Mouse (Mus musculus) testis, adult 2 months (tissue): ENCODE data around the gene Hic2. TPM values are rescaled to one million over a fixed set of nuclear protein-coding genes. Genes with fewer than 3 reads are reported as not detected.

Experiments used
- H3K27ac ChIP-seq: fragments of 200-500 bp; 2 replicates; pipeline ENCODE4 v1.5.1; 2012; ENCODE audit warnings: low read depth, low read length; ENCODE audit not compliant: control insufficient read depth, insufficient read depth
- H3K27me3 ChIP-seq: fragments of 200-500 bp; 2 replicates; pipeline ENCODE4 v1.6.1; 2012; ENCODE audit warnings: mild to moderate bottlenecking, low read length, moderate library complexity; ENCODE audit not compliant: control insufficient read depth, insufficient read depth
- H3K36me3 ChIP-seq: fragments of 200-500 bp; 2 replicates; pipeline ENCODE4 v1.6.1; 2012; ENCODE audit warnings: mild to moderate bottlenecking, low read length; ENCODE audit not compliant: control insufficient read depth, insufficient read depth
- H3K4me1 ChIP-seq: fragments of 200-500 bp; 2 replicates; pipeline ENCODE4 v1.6.1; 2012; ENCODE audit warnings: low read length; ENCODE audit not compliant: control insufficient read depth, insufficient read depth
- H3K4me3 ChIP-seq: fragments of 200-500 bp; 2 replicates; pipeline ENCODE4 v1.5.1; 2012; ENCODE audit warnings: low read depth, mild to moderate bottlenecking, low read length, moderate library complexity, mixed read lengths; ENCODE audit not compliant: control insufficient read depth
- CTCF ChIP-seq: fragments of 200-500 bp; IDR thresholded peaks from 2 replicates; pipeline ENCODE4 v1.5.1; 2012; ENCODE audit warnings: low read depth, mild to moderate bottlenecking, inconsistent platforms, low read length, moderate library complexity; ENCODE audit not compliant: control insufficient read depth, insufficient read depth, insufficient replicate concordance
- POLR2A ChIP-seq: fragments of 200-500 bp; IDR thresholded peaks from 2 replicates; pipeline ENCODE4 v1.6.1; 2012; ENCODE audit warnings: low read depth, mild to moderate bottlenecking, inconsistent platforms, low read length, moderate library complexity; ENCODE audit not compliant: control insufficient read depth
- polyA plus RNA-seq: library from polyadenylated mRNA; depleted of rRNA; stranded (reverse); fragments of >200 nt; gene quantifications from 2 replicates; pipeline ENCODE4 v1.2.3, GENCODE M21; 2012

The Hic2 gene
- polyA plus RNA-seq, 1 experiment = 4.1 TPM

- Histone ChIP-seq H3K27me3 (no peaks in the 10 kb centered on the region), H3K4me3 (no peak overlapping the region), H3K4me1 (peaks cover 4% of the 10 kb centered on the region), H3K27ac (no peak overlapping the region), H3K36me3 (no peaks in the 10 kb centered on the region; the same call in 1 of the 2 replicates)
- TF ChIP-seq POLR2A = no peak
- TF ChIP-seq CTCF = no peak
Observed at GRCm38 (mm10) chr16:17251539-17251938, 18.2 kb downstream of the Hic2 start.

DNA sequence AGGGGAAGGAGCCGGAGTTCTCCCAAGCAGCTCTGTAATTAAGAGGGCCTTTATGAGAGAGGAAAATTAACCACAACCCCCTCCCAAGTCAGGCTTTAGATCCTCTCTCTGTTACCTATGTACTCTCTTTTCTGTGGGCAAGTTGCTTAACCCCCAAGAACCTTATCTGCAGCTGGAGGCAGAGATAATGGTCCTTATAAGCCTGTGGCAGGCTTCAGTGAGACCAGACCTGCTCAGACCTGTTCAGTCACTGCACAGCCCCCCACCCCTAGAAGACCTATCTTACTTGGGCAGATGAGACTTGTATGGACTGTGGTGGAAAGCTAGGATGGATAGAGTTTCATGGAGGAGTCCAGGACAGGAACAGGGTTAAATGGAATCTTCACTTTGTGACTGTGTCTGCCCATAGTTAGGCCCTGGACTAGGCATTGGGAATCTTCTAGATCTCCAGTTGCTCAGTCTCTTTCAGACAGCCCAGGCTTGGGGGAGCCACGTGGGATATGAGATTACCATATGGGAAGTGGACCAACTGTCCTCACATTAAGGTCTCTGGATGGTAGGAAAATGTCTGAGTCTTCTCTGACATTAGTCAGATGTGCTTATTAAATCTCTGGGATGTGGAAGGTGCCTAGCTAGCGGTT is 18.8 kb downstream of the Hic2 start:
- H3K27me3 ChIP-seq = no peaks in the 10 kb centered on the region
- no peaks in the 10 kb centered on the region; the same call in 1 of the 2 replicates for H3K36me3 ChIP-seq
- H3K27ac ChIP-seq = no peak overlapping the region
- H3K4me3 ChIP-seq = no peak overlapping the region
- peaks cover 4% of the 10 kb centered on the region for H3K4me1 ChIP-seq
- TF ChIP-seq CTCF = no peak
- no peak for TF ChIP-seq POLR2A

DNA sequence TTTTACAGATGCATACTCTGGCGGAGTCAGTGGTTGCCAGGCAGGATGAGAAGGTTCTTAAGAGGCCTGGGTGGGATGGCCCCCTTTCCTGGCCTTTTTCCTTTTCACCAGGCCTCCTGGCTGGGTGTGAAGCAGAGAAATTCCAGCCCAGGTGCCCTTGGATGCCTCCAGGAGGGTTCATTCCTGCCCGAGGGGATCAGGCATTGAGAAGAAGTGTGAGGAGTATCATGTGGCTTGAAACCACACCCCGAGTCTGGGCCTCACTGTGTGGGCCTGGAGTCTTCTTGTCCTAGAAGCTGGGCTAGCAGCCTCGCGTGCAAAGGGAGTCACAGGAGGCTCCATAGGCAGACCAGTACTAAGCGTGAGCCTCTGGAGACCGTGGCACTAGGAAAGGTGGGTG is 19.5 kb downstream of the Hic2 start:
- Histone ChIP-seq H3K36me3 (no peaks in the 10 kb centered on the region; the same call in 1 of the 2 replicates), H3K27me3 (no peaks in the 10 kb centered on the region), H3K27ac (no peak overlapping the region), H3K4me3 (no peak overlapping the region), H3K4me1 (peaks cover 4% of the 10 kb centered on the region)
- no peak for TF ChIP-seq CTCF
- no peak for TF ChIP-seq POLR2A

DNA sequence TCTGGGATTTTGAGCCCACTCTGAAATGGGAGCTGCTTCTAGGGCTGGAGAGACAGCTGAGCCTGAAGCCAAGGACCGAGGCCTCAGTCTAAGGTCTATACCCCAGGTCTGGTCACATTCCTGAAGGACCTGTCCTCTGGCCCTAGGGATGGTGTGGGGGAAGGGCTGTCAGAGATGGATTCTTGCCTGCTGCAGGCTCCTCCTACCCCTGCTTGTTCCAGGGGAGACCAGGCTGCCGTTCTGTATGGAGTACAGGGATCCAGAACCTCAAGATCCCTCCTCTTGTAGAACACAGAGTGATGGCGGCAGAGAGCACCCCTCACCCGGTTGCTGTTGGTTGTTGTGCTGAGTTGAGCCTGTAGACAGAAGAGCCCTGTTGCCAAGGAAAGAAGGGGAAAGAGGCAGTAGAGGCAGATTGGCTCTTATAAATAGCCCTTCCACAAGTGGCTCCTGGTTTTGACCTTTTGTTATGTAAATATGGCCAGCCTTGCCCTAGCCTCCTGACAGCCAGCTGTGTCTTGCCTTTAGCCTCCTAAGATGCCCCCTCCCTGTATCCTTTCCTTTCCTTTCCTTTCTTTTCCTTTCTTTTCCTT is 20.7 kb downstream of the Hic2 start:
- no peaks in the 10 kb centered on the region for H3K27me3 ChIP-seq
- H3K36me3 ChIP-seq = no peaks in the 10 kb centered on the region; the same call in 1 of the 2 replicates
- no peak overlapping the region for H3K27ac ChIP-seq
- no peak overlapping the region for H3K4me3 ChIP-seq
- peaks cover 4% of the 10 kb centered on the region for H3K4me1 ChIP-seq
- TF ChIP-seq POLR2A = no peak
- TF ChIP-seq CTCF = no peak

- Histone ChIP-seq H3K27me3 (no peaks in the 10 kb centered on the region), H3K4me1 (peaks cover 4% of the 10 kb centered on the region), H3K4me3 (no peak overlapping the region), H3K27ac (no peak overlapping the region), H3K36me3 (no peaks in the 10 kb centered on the region; the same call in 1 of the 2 replicates)
- no peak for TF ChIP-seq CTCF
- no peak for TF ChIP-seq POLR2A
Observed at GRCm38 (mm10) chr16:17255270-17255669, 21.9 kb downstream of the Hic2 start.

- Histone ChIP-seq H3K4me3 (no peak overlapping the region), H3K36me3 (no peaks in the 10 kb centered on the region; the same call in 1 of the 2 replicates)
Observed at GRCm38 (mm10) chr16:17257359-17257821, 24.0 kb downstream of the Hic2 start.

GRCm38 (mm10) chr16:17258917-17259316 is 25.5 kb downstream of the Hic2 start:
- peaks cover 3% of the 10 kb centered on the region for H3K4me1 ChIP-seq
- no peaks in the 10 kb centered on the region; the same call in 1 of the 2 replicates for H3K36me3 ChIP-seq
- TF ChIP-seq POLR2A (no peak), CTCF (no peak)
- H3K4me3 ChIP-seq = no peak overlapping the region
- H3K27ac ChIP-seq = no peak overlapping the region
- H3K27me3 ChIP-seq = no peaks in the 10 kb centered on the region

More at GRCm38 (mm10) chr16:17257359-17257821, 24.0 kb downstream of the Hic2 start:
- peaks cover 4% of the 10 kb centered on the region for H3K4me1 ChIP-seq
- TF ChIP-seq POLR2A = no peak
- no peak for TF ChIP-seq CTCF
- no peak overlapping the region for H3K27ac ChIP-seq
- H3K27me3 ChIP-seq = no peaks in the 10 kb centered on the region
